Mouse (Mus musculus) limb, embryonic 11.5 days (tissue): ENCODE data around the gene Mpdu1. TPM values are rescaled to one million over a fixed set of nuclear protein-coding genes. Genes with fewer than 3 reads are reported as not detected.

Experiments used
- microRNA counts: library from miRNA; unstranded; fragments of <30 nt; microRNA quantifications from one replicate; lab custom pipeline; 2016
- microRNA-seq: library from miRNA; unstranded; fragments of <30 nt; microRNA quantifications from one replicate; pipeline ENCODE4, GENCODE M21; 2016
- polyA plus RNA-seq: library from polyadenylated mRNA; unstranded; fragments of >200 nt; fragmentation: Nextera tagmentation; extraction: Ambion mirVana; gene quantifications from 2 replicates; pipeline ENCODE4 v1.2.1, GENCODE M21; 2014

The Mpdu1 gene
- polyA plus RNA-seq, 1 experiment from 2014 or later: 41.0 TPM

MicroRNA genes within 50 kb of the gene (microRNA counts, 519-probe panel; counts per million panel counts)
- microRNA mmu-miR-1934 (lab: Ali Mortazavi, UCI) (not detected), microRNA mmu-miR-467f (lab: Ali Mortazavi, UCI) (3,109 counts per million, percentile 38 among the panel's probes with 10 or more counts)

Small RNAs within 50 kb of the gene (microRNA-seq; reads per million reads assigned to microRNA genes)
- 5.2 reads per million, percentile 11 among the genes with 10 or more reads in this experiment for gene Mir1934
- not detected for gene Mir467f

Other genes starting within 250 kb of the Mpdu1 start
- 42.4 and 44.5 TPM in 2 replicates for gene Kdm6b, start 249.0 kb downstream of the Mpdu1 start, polyA plus RNA-seq
- 0.87 and 1.4 TPM in 2 replicates for gene Dnah2, start 113.5 kb downstream of the Mpdu1 start, polyA plus RNA-seq
- 12.9 and 14.4 TPM in 2 replicates for gene Efnb3, start 102.4 kb downstream of the Mpdu1 start, polyA plus RNA-seq
- gene Wrap53, start 82.4 kb downstream of the Mpdu1 start, polyA plus RNA-seq: 45.7 and 46.9 TPM in 2 replicates
- 250 and 254 TPM in 2 replicates for gene Trp53, start 82.3 kb downstream of the Mpdu1 start, polyA plus RNA-seq
- 4.5 and 4.9 TPM in 2 replicates for gene Atp1b2, start 56.7 kb downstream of the Mpdu1 start, polyA plus RNA-seq
- not detected in 2 replicates for gene Shbg, start 44.7 kb downstream of the Mpdu1 start, polyA plus RNA-seq
- 14.7 and 16.2 TPM in 2 replicates for gene Sat2, start 40.6 kb downstream of the Mpdu1 start, polyA plus RNA-seq
- 35.8 and 37.5 TPM in 2 replicates for gene Fxr2, start 29.7 kb downstream of the Mpdu1 start, polyA plus RNA-seq
- gene Sox15, start 7.3 kb downstream of the Mpdu1 start, polyA plus RNA-seq: 0.17 TPM in 1 of 2 replicates, not detected in the other
- gene Cd68, start 3.5 kb upstream of the Mpdu1 start, polyA plus RNA-seq: 3.4 and 4.5 TPM in 2 replicates
- gene Eif4a1, start 9.8 kb upstream of the Mpdu1 start, polyA plus RNA-seq: 759 and 892 TPM in 2 replicates
- gene Senp3, start 19.4 kb upstream of the Mpdu1 start, polyA plus RNA-seq: 125 and 127 TPM in 2 replicates
- gene Tnfsf13, start 23.1 kb upstream of the Mpdu1 start, polyA plus RNA-seq: not detected in 2 replicates
- 2.6 and 3.3 TPM in 2 replicates for gene Tnfsf12, start 33.2 kb upstream of the Mpdu1 start, polyA plus RNA-seq
- 1.1 and 1.3 TPM in 2 replicates for gene Tnfsfm13, start 33.5 kb upstream of the Mpdu1 start, polyA plus RNA-seq
- 64.0 and 78.3 TPM in 2 replicates for gene Polr2a, start 96.0 kb upstream of the Mpdu1 start, polyA plus RNA-seq
- 0.09 TPM in 1 of 2 replicates, not detected in the other for gene Slc35g3, start 99.3 kb upstream of the Mpdu1 start, polyA plus RNA-seq
- gene Zbtb4, start 103.3 kb upstream of the Mpdu1 start, polyA plus RNA-seq: 0.96 and 1.1 TPM in 2 replicates
- gene Chrnb1, start 133.3 kb upstream of the Mpdu1 start, polyA plus RNA-seq: 4.3 and 4.4 TPM in 2 replicates
- 0.36 and 0.67 TPM in 2 replicates for gene Fgf11, start 139.2 kb upstream of the Mpdu1 start, polyA plus RNA-seq
- 1.8 and 2.0 TPM in 2 replicates for gene Tmem102, start 143.0 kb upstream of the Mpdu1 start, polyA plus RNA-seq
- gene Gm39566, start 152.7 kb upstream of the Mpdu1 start, polyA plus RNA-seq: not detected in 2 replicates
- gene Spem2, start 155.8 kb upstream of the Mpdu1 start, polyA plus RNA-seq: not detected in 2 replicates
- 0.15 and 0.18 TPM in 2 replicates for gene Spem1, start 159.5 kb upstream of the Mpdu1 start, polyA plus RNA-seq
- gene Nlgn2, start 175.1 kb upstream of the Mpdu1 start, polyA plus RNA-seq: 5.8 and 6.2 TPM in 2 replicates
- 285 and 304 TPM in 2 replicates for gene Tmem256, start 175.9 kb upstream of the Mpdu1 start, polyA plus RNA-seq
- gene Plscr3, start 183.7 kb upstream of the Mpdu1 start, polyA plus RNA-seq: 115 TPM in 2 replicates
- gene Tnk1, start 196.1 kb upstream of the Mpdu1 start, polyA plus RNA-seq: 0.89 and 1.2 TPM in 2 replicates
- gene Tmem95, start 215.4 kb upstream of the Mpdu1 start, polyA plus RNA-seq: not detected in 2 replicates
- gene Kctd11, start 218.8 kb upstream of the Mpdu1 start, polyA plus RNA-seq: 3.7 and 4.3 TPM in 2 replicates
- 0.72 and 0.78 TPM in 2 replicates for gene Acap1, start 232.9 kb upstream of the Mpdu1 start, polyA plus RNA-seq
- 24.8 and 26.5 TPM in 2 replicates for gene 2810408A11Rik, start 238.3 kb upstream of the Mpdu1 start, polyA plus RNA-seq
- gene Neurl4, start 238.4 kb upstream of the Mpdu1 start, polyA plus RNA-seq: 15.3 and 15.5 TPM in 2 replicates